Mouse (Mus musculus) myocyte (in vitro differentiated cells): ENCODE measurements at regions not wholly inside any gene's neighbourhood (a gene's known extent, or its start where the extent isn't known, plus 50 kb on each side); places are given as distances from the start of the nearest gene placed in this dataset.

Experiments used
- H3K27me3 ChIP-seq: one replicate; pipeline ENCODE4 v1.6.1; 2011; ENCODE audit not compliant: control insufficient read depth, insufficient read depth, insufficient read length
- H3K36me3 ChIP-seq: one replicate; pipeline ENCODE4 v1.6.1; 2011; ENCODE audit not compliant: control insufficient read depth, insufficient read depth
- H3K4me2 ChIP-seq: one replicate; pipeline ENCODE4 v1.6.1; 2011; ENCODE audit warnings: low read depth, control low read depth
- H3K4me3 ChIP-seq: one replicate; pipeline ENCODE4 v1.5.1; 2011; ENCODE audit warnings: mild to moderate bottlenecking, control low read depth, moderate library complexity
- H3K79me2 ChIP-seq: one replicate; pipeline ENCODE4 v1.6.1; 2011; ENCODE audit not compliant: control insufficient read depth, insufficient read depth
- H3ac ChIP-seq: one replicate; pipeline ENCODE4 v1.6.1; 2011; ENCODE audit not compliant: control insufficient read depth, insufficient read length
- CEBPB ChIP-seq: IDR thresholded peaks from 2 replicates; pipeline ENCODE4 v1.6.1; 2011; ENCODE audit warnings: mild to moderate bottlenecking, moderate library complexity; ENCODE audit not compliant: poor library complexity, insufficient read depth, severe bottlenecking
- E2F4 ChIP-seq: IDR thresholded peaks from one replicate; pipeline ENCODE4 v1.6.1; 2011; ENCODE audit warnings: mild to moderate bottlenecking, control low read depth, moderate library complexity; ENCODE audit not compliant: insufficient read depth
- MAX ChIP-seq: IDR thresholded peaks from one replicate; pipeline ENCODE4 v1.6.1; 2011; ENCODE audit warnings: low read depth, mild to moderate bottlenecking, control low read depth
- MYOD1 ChIP-seq, 3 experiments: IDR thresholded peaks; one replicate each; pipeline ENCODE4 v1.6.1; 2011; ENCODE audit warnings: control low read depth in 2 of 3, low read depth in 2 of 3, mild to moderate bottlenecking in 2 of 3, moderate library complexity in 1 of 3; ENCODE audit not compliant: insufficient read length in 2 of 3, control insufficient read depth in 1 of 3
- MYOG ChIP-seq, 3 experiments: IDR thresholded peaks; one replicate each; pipeline ENCODE4 v1.6.1; 2011; ENCODE audit warnings: control low read depth in 2 of 3, low read depth in 2 of 3, mild to moderate bottlenecking in 2 of 3; ENCODE audit not compliant: insufficient read length in 2 of 3, control insufficient read depth in 1 of 3, insufficient read depth in 1 of 3
- POLR2A ChIP-seq: IDR thresholded peaks from one replicate; pipeline ENCODE4 v1.6.1; 2011; ENCODE audit warnings: low read depth, mild to moderate bottlenecking, control low read depth, moderate library complexity; ENCODE audit not compliant: insufficient read length
- POLR2AphosphoS2 ChIP-seq: IDR thresholded peaks from one replicate; pipeline ENCODE4 v1.6.1; 2011; ENCODE audit warnings: low read depth, control low read depth; ENCODE audit not compliant: insufficient read length
- REST ChIP-seq: IDR thresholded peaks from one replicate; pipeline ENCODE4 v1.6.1; 2011; ENCODE audit warnings: mild to moderate bottlenecking, control low read depth, moderate library complexity; ENCODE audit not compliant: insufficient read depth, insufficient read length
- SRF ChIP-seq: IDR thresholded peaks from one replicate; pipeline ENCODE4 v1.6.1; 2011; ENCODE audit warnings: low read depth; ENCODE audit not compliant: control insufficient read depth, insufficient read length
- TCF12 ChIP-seq: IDR thresholded peaks from one replicate; pipeline ENCODE4 v1.6.1; 2011; ENCODE audit warnings: mild to moderate bottlenecking, control low read depth; ENCODE audit not compliant: poor library complexity, insufficient read depth, severe bottlenecking
- TCF3 ChIP-seq: IDR thresholded peaks from one replicate; pipeline ENCODE4 v1.6.1; 2011; ENCODE audit warnings: low read depth, control low read depth; ENCODE audit not compliant: insufficient read length
- USF1 ChIP-seq: IDR thresholded peaks from one replicate; pipeline ENCODE4 v1.6.1; 2011; ENCODE audit warnings: low read depth, mild to moderate bottlenecking, control low read depth, moderate library complexity

DNA sequence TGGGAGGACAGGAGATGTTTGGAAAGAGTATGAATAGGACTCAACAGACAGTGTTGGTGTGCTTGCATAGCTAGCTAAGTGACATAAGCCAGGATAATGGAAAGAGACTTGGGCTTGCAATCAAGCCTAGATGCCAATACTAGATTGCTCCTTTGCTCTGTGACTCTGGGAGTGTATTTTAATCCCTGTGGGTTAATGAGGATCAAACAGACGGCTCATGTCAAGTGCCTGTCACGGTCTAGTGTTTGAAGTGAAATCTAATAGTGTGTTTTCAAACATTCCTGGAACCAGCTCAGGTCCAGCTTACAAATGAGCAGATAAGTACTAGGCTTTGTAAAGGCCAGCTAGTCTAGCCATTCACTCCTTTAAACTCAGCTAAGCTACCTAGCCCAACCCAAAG lies 64.1 kb upstream of the Ranbp3l start:
- Histone ChIP-seq H3K27me3 (no peaks in the 10 kb centered on the region), H3ac (no peak overlapping the region), H3K4me3 (no peak overlapping the region), H3K79me2 (no peaks in the 10 kb centered on the region), H3K36me3 (no peaks in the 10 kb centered on the region), H3K4me2 (no peak overlapping the region)
- TF ChIP-seq MYOD1 (IDR thresholded peaks at IDR 0.05; ENCODE audit: control insufficient read depth in 1 of 3, insufficient read length in 2 of 3, low read depth in 2 of 3): no peak
- TF ChIP-seq CEBPB: no peak
- TF ChIP-seq E2F4: no peak
- TF ChIP-seq SRF: no peak
- TF ChIP-seq USF1: no peak
- no peak for TF ChIP-seq TCF3
- no peak for TF ChIP-seq MYOG (IDR thresholded peaks at IDR 0.05; ENCODE audit: control insufficient read depth in 1 of 3, insufficient read depth in 1 of 3, insufficient read length in 2 of 3, low read depth in 2 of 3)
- TF ChIP-seq REST: no peak
- TF ChIP-seq POLR2A: no peak
- TF ChIP-seq POLR2AphosphoS2: no peak
- TF ChIP-seq TCF12: no peak
- no peak for TF ChIP-seq MAX

- H3ac ChIP-seq: no peak overlapping the region
- TF ChIP-seq MAX (no peak), POLR2AphosphoS2 (no peak), MYOD1 (IDR thresholded peaks at IDR 0.05; ENCODE audit: control insufficient read depth in 1 of 3, insufficient read length in 2 of 3, low read depth in 2 of 3) (no peak), USF1 (no peak), E2F4 (no peak), TCF12 (no peak), MYOG (IDR thresholded peaks at IDR 0.05; ENCODE audit: control insufficient read depth in 1 of 3, insufficient read depth in 1 of 3, insufficient read length in 2 of 3, low read depth in 2 of 3) (no peak), TCF3 (no peak), CEBPB (no peak), POLR2A (no peak), REST (no peak)
- no peaks in the 10 kb centered on the region for H3K79me2 ChIP-seq
- no peaks in the 10 kb centered on the region for H3K27me3 ChIP-seq
- H3K36me3 ChIP-seq: no peaks in the 10 kb centered on the region
- H3K4me3 ChIP-seq: no peak overlapping the region
- no peak overlapping the region for H3K4me2 ChIP-seq
Observed at GRCm38 (mm10) chr15:8897487-8898158, 70.1 kb upstream of the Ranbp3l start.

- Histone ChIP-seq H3ac (no peak overlapping the region), H3K27me3 (no peaks in the 10 kb centered on the region), H3K79me2 (no peaks in the 10 kb centered on the region), H3K4me2 (no peak overlapping the region), H3K36me3 (no peaks in the 10 kb centered on the region), H3K4me3 (no peak overlapping the region)
- no peak for TF ChIP-seq MYOG (IDR thresholded peaks at IDR 0.05; ENCODE audit: control insufficient read depth in 1 of 3, insufficient read depth in 1 of 3, insufficient read length in 2 of 3, low read depth in 2 of 3)
- TF ChIP-seq USF1: no peak
- no peak for TF ChIP-seq TCF12
- TF ChIP-seq TCF3: no peak
- TF ChIP-seq E2F4: no peak
- TF ChIP-seq CEBPB: no peak
- no peak for TF ChIP-seq MAX
- TF ChIP-seq REST: no peak
- no peak for TF ChIP-seq POLR2A
- no peak for TF ChIP-seq SRF
- TF ChIP-seq POLR2AphosphoS2: no peak
- TF ChIP-seq MYOD1 (IDR thresholded peaks at IDR 0.05; ENCODE audit: control insufficient read depth in 1 of 3, insufficient read length in 2 of 3, low read depth in 2 of 3): no peak
Observed at GRCm38 (mm10) chr15:8896856-8897255, 70.9 kb upstream of the Ranbp3l start.

DNA sequence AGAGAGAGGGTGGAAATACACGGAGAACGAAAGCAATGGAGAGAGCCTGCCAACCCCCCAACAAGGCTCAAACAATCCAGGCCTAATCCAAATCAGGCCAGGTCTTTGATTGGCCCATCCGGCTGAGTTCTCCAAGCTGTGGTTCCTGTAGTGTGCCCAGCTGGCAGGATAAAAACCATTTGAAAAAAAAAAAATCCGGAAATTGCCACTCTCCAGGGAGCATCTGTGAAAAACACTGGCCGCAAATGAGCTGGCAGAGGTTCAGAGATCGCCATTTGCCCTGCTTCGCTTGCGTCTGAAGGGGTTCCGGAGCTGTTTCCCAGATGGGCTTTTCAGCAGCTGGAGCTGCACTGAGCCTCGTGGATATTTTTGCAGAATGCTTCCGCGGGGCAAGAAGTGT lies 71.4 kb upstream of the Ranbp3l start:
- TF ChIP-seq CEBPB: no peak
- no peak for TF ChIP-seq POLR2A
- no peak for TF ChIP-seq MYOG (IDR thresholded peaks at IDR 0.05; ENCODE audit: control insufficient read depth in 1 of 3, insufficient read depth in 1 of 3, insufficient read length in 2 of 3, low read depth in 2 of 3)
- Histone ChIP-seq H3ac (no peak overlapping the region), H3K36me3 (no peaks in the 10 kb centered on the region), H3K4me2 (no peak overlapping the region), H3K4me3 (no peak overlapping the region), H3K27me3 (no peaks in the 10 kb centered on the region), H3K79me2 (no peaks in the 10 kb centered on the region)

DNA sequence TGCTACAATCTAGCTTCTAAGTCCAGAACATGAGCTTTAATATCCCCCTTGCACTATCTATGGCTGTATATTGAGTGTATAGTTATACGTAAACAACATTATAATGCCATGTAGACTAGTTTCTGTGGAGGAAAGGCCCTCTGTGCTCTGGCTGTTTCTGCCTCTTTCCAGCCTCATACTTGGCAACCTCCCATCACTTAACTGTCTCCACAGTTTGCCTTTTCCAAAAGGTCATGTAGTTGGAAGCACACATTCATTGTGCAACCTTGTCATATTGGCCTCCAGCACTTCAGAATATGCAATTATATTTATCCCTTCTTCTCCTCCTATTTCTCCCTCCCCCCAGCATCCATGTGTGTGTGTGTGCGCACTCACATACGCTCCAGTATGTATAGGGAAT lies 82.2 kb upstream of the Ranbp3l start:
- H3ac ChIP-seq: no peak overlapping the region
- no peak overlapping the region for H3K4me2 ChIP-seq
- H3K79me2 ChIP-seq: no peaks in the 10 kb centered on the region
- H3K4me3 ChIP-seq: no peak overlapping the region
- no peaks in the 10 kb centered on the region for H3K27me3 ChIP-seq
- no peaks in the 10 kb centered on the region for H3K36me3 ChIP-seq
- no peak for TF ChIP-seq POLR2AphosphoS2
- no peak for TF ChIP-seq TCF3
- no peak for TF ChIP-seq E2F4
- TF ChIP-seq TCF12: no peak
- no peak for TF ChIP-seq POLR2A
- no peak for TF ChIP-seq SRF
- no peak for TF ChIP-seq MAX
- no peak for TF ChIP-seq MYOD1 (IDR thresholded peaks at IDR 0.05; ENCODE audit: control insufficient read depth in 1 of 3, insufficient read length in 2 of 3, low read depth in 2 of 3)
- TF ChIP-seq CEBPB: no peak
